Mouse (Mus musculus) embryonic facial prominence, embryonic 13.5 days (tissue): ENCODE measurements around the gene Tanc1. TPM values are rescaled to one million over a fixed set of nuclear protein-coding genes. Genes with fewer than 3 reads are reported as not detected.

ENCODE experiments used
- ATAC-seq: fragments of 200-750 bp; cut with Nextera tagmentation; 2 replicates; pipeline ENCODE4 v1.8.0; 2017; ENCODE audit warnings: low read depth; ENCODE audit not compliant: insufficient number of reproducible peaks, insufficient read depth, low FRiP score, low TSS enrichment
- H3K27ac ChIP-seq: fragments of 300-500 bp; sonication (generic); 2 replicates; pipeline ENCODE4 v1.5.1; 2015; ENCODE audit warnings: moderate library complexity, mild to moderate bottlenecking, inconsistent platforms
- H3K27me3 ChIP-seq: fragments of 300-500 bp; sonication (generic); 2 replicates; pipeline ENCODE4 v1.6.1; 2015; ENCODE audit warnings: mild to moderate bottlenecking, inconsistent platforms
- H3K36me3 ChIP-seq: fragments of 300-500 bp; sonication (generic); 2 replicates; pipeline ENCODE4 v1.6.1; 2015; ENCODE audit warnings: mild to moderate bottlenecking, inconsistent platforms
- H3K4me1 ChIP-seq: fragments of 300-500 bp; sonication (generic); 2 replicates; pipeline ENCODE4 v1.6.1; 2015; ENCODE audit warnings: inconsistent platforms
- H3K4me2 ChIP-seq: fragments of 300-500 bp; sonication (generic); 2 replicates; pipeline ENCODE4 v1.6.1; 2015; ENCODE audit warnings: moderate library complexity, mild to moderate bottlenecking, inconsistent platforms
- H3K4me3 ChIP-seq: fragments of 300-500 bp; sonication (generic); 2 replicates; pipeline ENCODE4 v1.5.1; 2015; ENCODE audit warnings: mild to moderate bottlenecking, inconsistent platforms
- H3K9ac ChIP-seq: fragments of 300-500 bp; sonication (generic); 2 replicates; pipeline ENCODE4 v1.6.1; 2015; ENCODE audit warnings: mild to moderate bottlenecking, inconsistent platforms
- H3K9me3 ChIP-seq: fragments of 300-500 bp; sonication (generic); 2 replicates; pipeline ENCODE4 v1.6.1; 2016; ENCODE audit warnings: inconsistent platforms
- WGBS: fragments of 180-500 bp; shearing (Covaris S2); methylation state at CpG from one replicate; pipeline ENCODE4 v1.1.7; 2015; ENCODE audit warnings: mixed read lengths; 5-methylcytosine and 5-hydroxymethylcytosine counted together
- polyA plus RNA-seq: library from polyadenylated mRNA; unstranded; fragments of >200 nt; fragmentation: Nextera tagmentation; extraction: Ambion mirVana; gene quantifications from 2 replicates; pipeline ENCODE4 v1.2.1, GENCODE M21; 2015

The Tanc1 gene
- polyA plus RNA-seq, 1 experiment from 2014 or later, result 39.4 TPM

- Histone ChIP-seq H3K27me3 (no peaks in the 10 kb centered on the region), H3K36me3 (peaks cover 9% of the 10 kb centered on the region), H3K4me2 (no peak overlapping the region), H3K9ac (no peak overlapping the region), H3K4me1 (peaks cover 46% of the 10 kb centered on the region), H3K4me3 (no peak overlapping the region), H3K27ac (no peak overlapping the region), H3K9me3 (no peaks in the 10 kb centered on the region)
- ATAC-seq, result no peak
- 48% methylated on average over 5 of the region's 5 CpGs for WGBS
These were observed 121.6 kb downstream of the Tanc1 start for GRCm38 (mm10) chr2:59733410-59733809.

- 43% methylated on average over 10 of the region's 10 CpGs for WGBS
- Histone ChIP-seq H3K27me3 (no peaks in the 10 kb centered on the region), H3K4me3 (no peak overlapping the region), H3K4me1 (peaks cover 49% of the 10 kb centered on the region), H3K36me3 (no peaks in the 10 kb centered on the region), H3K27ac (peak overlapping the region; percentile 39; the same call in 1 of the 2 replicates), H3K4me2 (no peak overlapping the region), H3K9me3 (no peaks in the 10 kb centered on the region), H3K9ac (0 out of 2 replicates have a peak overlapping the region, but pooled peaks have one; percentile 40)
- ATAC-seq, result 0 out of 2 replicates have a peak, but pooled peaks have one; percentile 48
These were observed 124.6 kb downstream of the Tanc1 start for GRCm38 (mm10) chr2:59736401-59736898.

GRCm38 (mm10) chr2:59737368-59737767 lies 125.5 kb downstream of the Tanc1 start:
- no peak overlapping the region for H3K4me3 ChIP-seq
- no peak overlapping the region for H3K4me2 ChIP-seq
- H3K9me3 ChIP-seq, result no peaks in the 10 kb centered on the region
- no peak overlapping the region for H3K9ac ChIP-seq
- ATAC-seq, result no peak
- no peaks in the 10 kb centered on the region for H3K27me3 ChIP-seq
- H3K36me3 ChIP-seq, result no peaks in the 10 kb centered on the region
- H3K4me1 ChIP-seq, result peaks cover 58% of the 10 kb centered on the region
- WGBS, result 82% methylated on average over 6 of the region's 6 CpGs
- H3K27ac ChIP-seq, result no peak overlapping the region

- Histone ChIP-seq H3K36me3 (no peaks in the 10 kb centered on the region), H3K9me3 (no peaks in the 10 kb centered on the region), H3K27ac (no peak overlapping the region), H3K9ac (no peak overlapping the region), H3K4me1 (peaks cover 61% of the 10 kb centered on the region), H3K4me2 (no peak overlapping the region), H3K4me3 (no peak overlapping the region), H3K27me3 (no peaks in the 10 kb centered on the region)
- 68% methylated on average over 5 of the region's 5 CpGs for WGBS
- ATAC-seq, result no peak
These were observed 126.5 kb downstream of the Tanc1 start for GRCm38 (mm10) chr2:59738356-59738755.

- H3K4me2 ChIP-seq, result no peak overlapping the region
- H3K9me3 ChIP-seq, result no peaks in the 10 kb centered on the region
- 85% methylated on average over 8 of the region's 8 CpGs for WGBS
- H3K36me3 ChIP-seq, result no peaks in the 10 kb centered on the region
- peaks cover 54% of the 10 kb centered on the region for H3K4me1 ChIP-seq
- ATAC-seq, result no peak
- no peak overlapping the region for H3K9ac ChIP-seq
- H3K4me3 ChIP-seq, result no peak overlapping the region
- H3K27ac ChIP-seq, result no peak overlapping the region
- H3K27me3 ChIP-seq, result no peaks in the 10 kb centered on the region
These were observed 127.2 kb downstream of the Tanc1 start for GRCm38 (mm10) chr2:59739036-59739435.

GRCm38 (mm10) chr2:59742500-59743116 lies 130.8 kb downstream of the Tanc1 start:
- Histone ChIP-seq H3K9ac (no peak overlapping the region), H3K27me3 (no peaks in the 10 kb centered on the region), H3K27ac (peak overlapping the region; percentile 60), H3K36me3 (no peaks in the 10 kb centered on the region), H3K4me1 (peaks cover 31% of the 10 kb centered on the region), H3K4me3 (no peak overlapping the region), H3K9me3 (no peaks in the 10 kb centered on the region), H3K4me2 (0 out of 2 replicates have a peak overlapping the region, but pooled peaks have one; percentile 9)
- ATAC-seq, result no peak
- 46% methylated on average over 12 of the region's 12 CpGs for WGBS

- H3K27me3 ChIP-seq, result no peaks in the 10 kb centered on the region
- no peaks in the 10 kb centered on the region for H3K36me3 ChIP-seq
- no peak for ATAC-seq
- WGBS, result 33% methylated on average over 6 of the region's 6 CpGs
- no peak overlapping the region for H3K4me2 ChIP-seq
- H3K9ac ChIP-seq, result no peak overlapping the region
- no peak overlapping the region for H3K27ac ChIP-seq
- H3K9me3 ChIP-seq, result no peaks in the 10 kb centered on the region
- H3K4me1 ChIP-seq, result peaks cover 30% of the 10 kb centered on the region
- no peak overlapping the region for H3K4me3 ChIP-seq
These were observed 133.6 kb downstream of the Tanc1 start for GRCm38 (mm10) chr2:59745428-59745827.

GRCm38 (mm10) chr2:59746070-59746469 lies 134.2 kb downstream of the Tanc1 start:
- Histone ChIP-seq H3K36me3 (no peaks in the 10 kb centered on the region), H3K27ac (no peak overlapping the region), H3K9me3 (no peaks in the 10 kb centered on the region), H3K9ac (no peak overlapping the region), H3K4me2 (no peak overlapping the region), H3K27me3 (no peaks in the 10 kb centered on the region), H3K4me3 (no peak overlapping the region), H3K4me1 (peaks cover 30% of the 10 kb centered on the region)
- WGBS, result 82% methylated on average over 9 of the region's 9 CpGs
- ATAC-seq, result no peak

GRCm38 (mm10) chr2:59747757-59748156 lies 135.9 kb downstream of the Tanc1 start:
- Histone ChIP-seq H3K9ac (no peak overlapping the region), H3K4me3 (no peak overlapping the region), H3K9me3 (no peaks in the 10 kb centered on the region), H3K27ac (no peak overlapping the region), H3K36me3 (no peaks in the 10 kb centered on the region), H3K27me3 (no peaks in the 10 kb centered on the region), H3K4me1 (peaks cover 21% of the 10 kb centered on the region), H3K4me2 (no peak overlapping the region)
- no peak for ATAC-seq
- 93% methylated on average over 9 of the region's 9 CpGs for WGBS

GRCm38 (mm10) chr2:59749371-59749770 lies 137.5 kb downstream of the Tanc1 start:
- no peak for ATAC-seq
- Histone ChIP-seq H3K4me2 (no peak overlapping the region), H3K4me3 (no peak overlapping the region), H3K36me3 (no peaks in the 10 kb centered on the region), H3K27ac (no peak overlapping the region), H3K27me3 (no peaks in the 10 kb centered on the region), H3K9ac (no peak overlapping the region), H3K4me1 (peaks cover 21% of the 10 kb centered on the region), H3K9me3 (no peaks in the 10 kb centered on the region)
- 38% methylated on average over 10 of the region's 10 CpGs for WGBS

- Histone ChIP-seq H3K36me3 (no peaks in the 10 kb centered on the region), H3K9me3 (no peaks in the 10 kb centered on the region), H3K4me1 (peaks cover 26% of the 10 kb centered on the region), H3K4me2 (no peak overlapping the region), H3K27ac (peak overlapping the region; percentile 13; the same call in 1 of the 2 replicates), H3K27me3 (no peaks in the 10 kb centered on the region), H3K9ac (no peak overlapping the region), H3K4me3 (no peak overlapping the region)
- no peak for ATAC-seq
- 36% methylated on average over 6 of the region's 6 CpGs for WGBS
These were observed 139.3 kb downstream of the Tanc1 start for GRCm38 (mm10) chr2:59751172-59751571.

GRCm38 (mm10) chr2:59752148-59752547 lies 140.3 kb downstream of the Tanc1 start:
- peaks cover 34% of the 10 kb centered on the region for H3K4me1 ChIP-seq

More at GRCm38 (mm10) chr2:59752148-59752547, 140.3 kb downstream of the Tanc1 start:
- Histone ChIP-seq H3K9me3 (no peaks in the 10 kb centered on the region), H3K4me3 (no peak overlapping the region), H3K9ac (no peak overlapping the region), H3K36me3 (no peaks in the 10 kb centered on the region), H3K27ac (no peak overlapping the region), H3K4me2 (no peak overlapping the region), H3K27me3 (no peaks in the 10 kb centered on the region)
- WGBS, result 71% methylated on average over 7 of the region's 7 CpGs
- no peak for ATAC-seq
